Mouse (Mus musculus): ENCODE measurements around the gene Ddit4. TPM values are rescaled to one million over a fixed set of nuclear protein-coding genes. Genes with fewer than 3 reads are reported as not detected.
A peak's percentile ranks its signal among the peaks of the same experiment; 100 is the strongest.

Gene Ddit4
- polyA plus RNA-seq, 1 experiment: 266 TPM

DNA sequence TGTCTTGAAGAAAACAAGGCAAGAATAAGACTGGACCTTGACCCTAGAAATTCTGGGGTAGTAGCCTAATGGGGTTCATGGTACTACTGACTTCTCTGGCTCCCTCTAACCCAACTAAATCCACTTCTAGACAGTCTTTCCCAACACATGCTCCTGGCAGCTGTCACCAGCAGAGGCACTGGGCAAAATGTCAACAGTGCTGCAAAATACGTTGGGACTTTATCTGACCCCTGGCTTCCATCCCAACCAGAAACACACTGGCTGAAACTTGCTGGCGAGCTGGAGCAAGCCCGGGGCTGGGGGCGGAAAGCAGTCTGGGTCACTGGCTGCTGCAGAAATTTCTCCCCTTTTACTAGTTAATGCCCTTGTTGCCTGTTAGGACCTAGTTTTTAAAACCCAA, 35.5 kb downstream of the Ddit4 start:
- H3K4me3 ChIP-seq: no peak overlapping the region
- H3K27me3 ChIP-seq (ENCODE audit: control insufficient read depth, insufficient read depth, insufficient read length): no peaks in the 10 kb centered on the region
- no peaks in the 10 kb centered on the region for H3K36me3 ChIP-seq (ENCODE audit: control insufficient read depth, insufficient read depth)
- H3K79me2 ChIP-seq (ENCODE audit: control insufficient read depth, insufficient read depth): no peaks in the 10 kb centered on the region
- TF ChIP-seq TCF3 (IDR thresholded peaks at IDR 0.05; ENCODE audit: insufficient read length, low read depth) (peak; percentile 62), CEBPB (IDR thresholded peaks at IDR 0.05; ENCODE audit: insufficient read depth, poor library complexity, severe bottlenecking) (peak; percentile 69; the same call in 1 of the 2 replicates), MAX (IDR thresholded peaks at IDR 0.05; ENCODE audit: low read depth) (peak; percentile 35), SRF (IDR thresholded peaks at IDR 0.05; ENCODE audit: control insufficient read depth, insufficient read length, low read depth) (no peak), REST (IDR thresholded peaks at IDR 0.05; ENCODE audit: insufficient read depth, insufficient read length) (no peak), USF1 (IDR thresholded peaks at IDR 0.05; ENCODE audit: low read depth) (no peak), MYOG (IDR thresholded peaks at IDR 0.05; ENCODE audit: control insufficient read depth in 1 of 3, insufficient read depth in 1 of 3, insufficient read length in 2 of 3, low read depth in 2 of 3) (peak; percentile 57 to 93 (median 86)), POLR2A (IDR thresholded peaks at IDR 0.05; ENCODE audit: insufficient read length, low read depth) (no peak), E2F4 (IDR thresholded peaks at IDR 0.05; ENCODE audit: insufficient read depth) (no peak), POLR2AphosphoS2 (IDR thresholded peaks at IDR 0.05; ENCODE audit: insufficient read length, low read depth) (no peak), TCF12 (IDR thresholded peaks at IDR 0.05; ENCODE audit: insufficient read depth, poor library complexity, severe bottlenecking) (peak; percentile 84), MYOD1 (IDR thresholded peaks at IDR 0.05; ENCODE audit: control insufficient read depth in 1 of 3, insufficient read length in 2 of 3, low read depth in 2 of 3) (peak; percentile 43 to 96 (median 89))
- H3K4me2 ChIP-seq (ENCODE audit: low read depth): peak overlapping the region; percentile 61
- H3ac ChIP-seq (ENCODE audit: control insufficient read depth, insufficient read length): no peak overlapping the region

DNA sequence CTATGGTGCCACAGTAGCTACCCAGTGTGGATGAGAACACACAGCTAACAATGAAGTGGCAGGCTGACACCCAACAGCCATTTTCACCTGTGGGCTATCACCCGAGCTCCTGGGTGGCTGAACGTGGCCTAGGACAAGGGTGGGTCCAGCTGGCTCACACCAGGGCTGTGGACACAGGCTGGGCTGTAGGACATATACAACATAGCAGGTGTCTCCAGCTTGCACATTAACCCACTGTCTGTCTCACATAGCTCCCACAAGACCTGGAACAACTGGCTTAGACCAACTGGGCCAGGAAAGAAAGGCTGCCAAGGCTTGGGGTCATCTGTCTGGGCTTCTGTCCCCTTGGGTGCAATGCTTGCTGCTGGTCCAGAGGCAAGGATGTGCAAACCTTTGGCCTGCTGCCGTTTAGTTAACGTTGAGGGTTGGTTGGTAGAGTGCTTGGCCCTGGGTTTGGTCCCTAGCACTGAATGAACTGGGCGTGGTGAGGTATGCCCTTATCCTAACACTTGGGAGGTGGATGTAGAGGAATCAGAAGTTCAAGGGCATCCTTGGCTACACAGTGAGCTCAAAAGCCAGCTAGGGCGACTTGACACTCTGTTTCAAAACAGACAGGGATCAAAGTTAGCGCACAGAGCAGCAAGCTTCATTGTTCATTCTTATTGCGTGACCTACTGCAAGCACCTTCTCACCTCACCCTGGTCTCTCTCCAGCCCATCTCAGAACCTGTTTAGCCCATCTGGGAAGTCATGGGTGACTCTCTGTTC, 36.3 kb downstream of the Ddit4 start:
- TF ChIP-seq E2F4 (IDR thresholded peaks at IDR 0.05; ENCODE audit: insufficient read depth): no peak
- peak; percentile 13 for TF ChIP-seq TCF12 (IDR thresholded peaks at IDR 0.05; ENCODE audit: insufficient read depth, poor library complexity, severe bottlenecking)
- no peak for TF ChIP-seq USF1 (IDR thresholded peaks at IDR 0.05; ENCODE audit: low read depth)
- TF ChIP-seq MYOD1 (IDR thresholded peaks at IDR 0.05; ENCODE audit: control insufficient read depth in 1 of 3, insufficient read length in 2 of 3, low read depth in 2 of 3): peak in 2 of 3 experiments; percentile 74 to 84
- no peak for TF ChIP-seq REST (IDR thresholded peaks at IDR 0.05; ENCODE audit: insufficient read depth, insufficient read length)
- TF ChIP-seq MAX (IDR thresholded peaks at IDR 0.05; ENCODE audit: low read depth): no peak
- TF ChIP-seq SRF (IDR thresholded peaks at IDR 0.05; ENCODE audit: control insufficient read depth, insufficient read length, low read depth): no peak
- no peak for TF ChIP-seq TCF3 (IDR thresholded peaks at IDR 0.05; ENCODE audit: insufficient read length, low read depth)
- no peak for TF ChIP-seq POLR2AphosphoS2 (IDR thresholded peaks at IDR 0.05; ENCODE audit: insufficient read length, low read depth)
- TF ChIP-seq CEBPB (IDR thresholded peaks at IDR 0.05; ENCODE audit: insufficient read depth, poor library complexity, severe bottlenecking): no peak
- TF ChIP-seq MYOG (IDR thresholded peaks at IDR 0.05; ENCODE audit: control insufficient read depth in 1 of 3, insufficient read depth in 1 of 3, insufficient read length in 2 of 3, low read depth in 2 of 3): peak in 2 of 3 experiments; percentile 72 to 86
- TF ChIP-seq POLR2A (IDR thresholded peaks at IDR 0.05; ENCODE audit: insufficient read length, low read depth): no peak
- Histone ChIP-seq H3K79me2 (ENCODE audit: control insufficient read depth, insufficient read depth) (no peaks in the 10 kb centered on the region), H3ac (ENCODE audit: control insufficient read depth, insufficient read length) (no peak overlapping the region), H3K4me3 (no peak overlapping the region), H3K27me3 (ENCODE audit: control insufficient read depth, insufficient read depth, insufficient read length) (no peaks in the 10 kb centered on the region), H3K4me2 (ENCODE audit: low read depth) (peak overlapping the region; percentile 61), H3K36me3 (ENCODE audit: control insufficient read depth, insufficient read depth) (no peaks in the 10 kb centered on the region)

DNA sequence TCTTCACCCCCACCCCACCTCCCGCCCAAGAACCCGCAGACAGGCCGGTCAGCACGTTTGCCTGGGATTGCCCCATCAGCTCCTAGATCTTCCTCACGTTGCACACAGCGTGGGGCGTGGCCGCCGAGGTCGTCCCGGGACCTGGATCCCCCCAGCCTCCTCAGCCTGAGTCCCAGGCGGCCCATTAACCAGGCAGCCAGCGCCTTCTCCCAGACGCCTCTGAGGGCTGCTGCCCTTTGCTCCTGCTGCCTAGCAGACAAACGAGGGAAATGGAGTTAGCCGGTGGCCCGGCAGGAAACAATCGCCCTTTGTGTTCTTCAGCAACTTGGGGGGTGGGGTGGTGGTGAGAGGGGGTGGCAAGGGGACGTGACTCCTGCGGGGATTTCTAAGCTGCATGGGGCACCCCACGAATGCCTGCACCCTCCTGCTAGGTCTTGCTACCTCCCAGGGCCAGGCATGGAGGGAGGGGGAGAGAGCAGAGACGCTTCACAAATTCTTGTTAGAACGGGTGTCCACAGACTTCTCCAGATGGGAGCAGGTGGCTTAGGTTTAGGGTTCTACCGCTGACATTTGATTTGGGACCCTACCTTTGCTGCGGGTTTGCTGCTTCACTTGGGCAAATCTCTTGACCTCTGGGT, 40.0 kb downstream of the Ddit4 start:
- TF ChIP-seq CEBPB (IDR thresholded peaks at IDR 0.05; ENCODE audit: insufficient read depth, poor library complexity, severe bottlenecking) (no peak), REST (IDR thresholded peaks at IDR 0.05; ENCODE audit: insufficient read depth, insufficient read length) (no peak), MYOD1 (IDR thresholded peaks at IDR 0.05; ENCODE audit: control insufficient read depth in 1 of 3, insufficient read length in 2 of 3, low read depth in 2 of 3) (no peak), POLR2A (IDR thresholded peaks at IDR 0.05; ENCODE audit: insufficient read length, low read depth) (no peak), POLR2AphosphoS2 (IDR thresholded peaks at IDR 0.05; ENCODE audit: insufficient read length, low read depth) (no peak)
- H3K36me3 ChIP-seq (ENCODE audit: control insufficient read depth, insufficient read depth): no peaks in the 10 kb centered on the region
- no peaks in the 10 kb centered on the region for H3K27me3 ChIP-seq (ENCODE audit: control insufficient read depth, insufficient read depth, insufficient read length)
- H3K79me2 ChIP-seq (ENCODE audit: control insufficient read depth, insufficient read depth): no peaks in the 10 kb centered on the region
- no peak overlapping the region for H3ac ChIP-seq (ENCODE audit: control insufficient read depth, insufficient read length)
- H3K4me2 ChIP-seq (ENCODE audit: low read depth): no peak overlapping the region
- no peak overlapping the region for H3K4me3 ChIP-seq

DNA sequence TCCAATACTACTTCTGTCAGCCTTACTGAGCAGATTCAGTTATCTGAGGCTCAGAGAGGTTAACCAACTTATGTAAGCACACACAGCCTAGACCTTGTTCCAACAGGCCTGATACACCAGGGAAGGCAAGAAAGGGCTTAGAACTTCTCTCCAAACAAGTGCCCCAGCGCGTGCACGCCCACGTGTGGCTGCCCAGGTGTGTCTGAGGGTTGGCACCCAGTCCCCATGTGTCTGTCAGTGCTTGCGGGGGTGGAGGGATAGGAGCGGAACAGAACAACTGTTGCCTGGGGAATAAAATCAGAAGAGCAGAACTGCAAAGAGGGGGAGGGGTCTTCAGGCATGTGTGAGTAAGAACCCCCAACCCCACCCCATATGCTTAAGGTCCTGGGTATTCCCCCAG, 40.5 kb downstream of the Ddit4 start:
- Histone ChIP-seq H3K36me3 (ENCODE audit: control insufficient read depth, insufficient read depth) (no peaks in the 10 kb centered on the region), H3K4me3 (no peak overlapping the region), H3ac (ENCODE audit: control insufficient read depth, insufficient read length) (no peak overlapping the region), H3K4me2 (ENCODE audit: low read depth) (no peak overlapping the region), H3K27me3 (ENCODE audit: control insufficient read depth, insufficient read depth, insufficient read length) (no peaks in the 10 kb centered on the region), H3K79me2 (ENCODE audit: control insufficient read depth, insufficient read depth) (no peaks in the 10 kb centered on the region)
- peak in 1 of 3 experiments; percentile 34 for TF ChIP-seq MYOG (IDR thresholded peaks at IDR 0.05; ENCODE audit: control insufficient read depth in 1 of 3, insufficient read depth in 1 of 3, insufficient read length in 2 of 3, low read depth in 2 of 3)
- peak in 1 of 3 experiments; percentile 39 for TF ChIP-seq MYOD1 (IDR thresholded peaks at IDR 0.05; ENCODE audit: control insufficient read depth in 1 of 3, insufficient read length in 2 of 3, low read depth in 2 of 3)
- no peak for TF ChIP-seq USF1 (IDR thresholded peaks at IDR 0.05; ENCODE audit: low read depth)
